Mouse (Mus musculus) brain, embryonic 14.5 days (tissue): ENCODE results near the gene Dab1. TPM values are rescaled to one million over a fixed set of nuclear protein-coding genes. Genes with fewer than 3 reads are reported as not detected.

ENCODE experiments used
- DNase-seq: peaks from one replicate; pipeline ENCODE4 v3.0.0-alpha.2; 2011; ENCODE audit warnings: low read depth
- CTCF ChIP-seq: fragments of 200-500 bp; IDR thresholded peaks from 2 replicates; pipeline ENCODE4 v1.5.1; 2012; ENCODE audit warnings: inconsistent platforms, mild to moderate bottlenecking, moderate library complexity, borderline replicate concordance; ENCODE audit not compliant: insufficient read depth, insufficient read length; ENCODE audit errors: extremely low read depth
- POLR2A ChIP-seq: fragments of 200-500 bp; IDR thresholded peaks from 2 replicates; pipeline ENCODE4 v1.6.1; 2012; ENCODE audit warnings: mild to moderate bottlenecking, inconsistent platforms, borderline replicate concordance; ENCODE audit not compliant: poor library complexity, insufficient read depth, insufficient read length, severe bottlenecking; ENCODE audit errors: extremely low read depth
- polyA plus RNA-seq: library from polyadenylated mRNA; depleted of rRNA; stranded (reverse); fragments of >200 nt; gene quantifications from 2 replicates; pipeline ENCODE4 v1.2.3, GENCODE M21; 2012

Gene Dab1
- polyA plus RNA-seq, 1 experiment, result 54.9 TPM

DNA sequence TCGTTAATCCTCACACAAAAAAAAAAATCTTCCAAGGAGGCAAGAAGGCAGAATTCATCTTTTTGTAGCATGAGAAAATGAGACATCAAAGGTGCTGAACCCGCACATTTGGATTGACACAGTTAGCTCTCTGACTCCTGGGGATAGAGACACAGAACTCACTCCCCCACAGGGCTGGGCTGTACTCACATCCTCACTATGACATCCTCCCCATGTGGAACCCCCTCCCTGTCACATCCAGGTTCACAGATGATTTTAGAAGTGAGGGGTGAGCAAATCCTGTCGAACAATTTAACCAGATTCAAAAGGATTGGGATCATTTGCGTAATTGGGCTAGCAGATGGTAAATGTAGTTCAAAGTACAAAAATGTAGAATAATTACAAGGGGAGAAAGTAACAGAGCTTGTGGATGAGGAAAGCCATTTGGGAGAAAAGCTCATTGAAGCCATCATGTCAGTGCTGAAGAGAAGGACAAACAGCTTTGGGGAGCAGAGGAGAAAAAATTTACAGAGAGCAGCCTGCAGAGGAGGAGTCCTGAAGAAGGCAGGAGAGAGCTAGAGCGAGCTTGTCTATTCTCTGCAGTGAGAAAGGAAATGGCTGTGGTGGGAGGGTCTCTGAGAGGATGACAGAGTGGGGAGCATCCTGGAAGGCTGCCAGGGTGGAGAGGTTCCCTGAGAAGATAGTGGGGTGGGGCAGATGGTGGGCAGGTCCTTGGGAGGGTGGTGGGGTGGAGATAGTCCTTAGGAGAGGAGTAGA, 890.2 kb downstream of the Dab1 start:
- DNase-seq, result peak; percentile 65
- TF ChIP-seq POLR2A (no peak), CTCF (no peak)

DNA sequence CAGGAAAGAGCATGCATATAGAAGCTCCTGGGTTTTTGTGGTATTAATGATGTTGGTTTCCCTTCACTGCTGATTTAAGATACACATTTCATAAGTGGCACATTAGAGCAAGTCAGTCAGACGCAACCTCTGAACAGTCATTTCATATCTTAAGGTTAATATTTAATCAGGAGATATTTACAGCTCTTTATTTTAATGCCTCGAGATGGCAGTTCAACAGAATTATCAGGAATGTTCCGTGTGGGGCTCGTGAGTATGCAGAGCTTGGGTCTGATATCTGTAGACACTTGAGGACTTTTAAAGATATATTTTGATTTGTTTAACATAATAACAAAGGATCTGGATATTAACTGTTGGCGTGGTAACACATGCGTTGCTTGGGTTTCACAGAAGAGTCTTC, 892.7 kb downstream of the Dab1 start:
- no peak for TF ChIP-seq CTCF
- no peak for TF ChIP-seq POLR2A
- no peak for DNase-seq

DNA sequence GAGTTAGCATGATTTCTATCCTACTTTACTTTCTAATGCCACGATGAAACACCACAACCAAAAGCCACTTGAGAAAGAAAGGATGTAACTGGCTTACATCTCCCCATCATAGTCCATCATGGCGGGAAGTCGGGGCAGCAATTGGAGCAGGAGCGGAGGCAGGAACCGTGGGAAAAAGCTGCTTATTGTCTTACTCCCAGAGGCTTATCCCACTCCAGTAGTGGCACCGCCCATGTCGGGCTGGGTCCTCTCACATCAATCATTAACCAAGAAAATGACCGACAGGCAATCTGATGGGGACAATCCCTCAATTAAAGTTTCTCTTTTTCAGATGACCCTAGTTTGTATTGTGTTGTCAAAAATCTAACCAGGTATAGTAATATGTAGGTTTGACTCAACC, 893.4 kb downstream of the Dab1 start:
- TF ChIP-seq POLR2A (no peak), CTCF (no peak)
- no peak for DNase-seq

DNA sequence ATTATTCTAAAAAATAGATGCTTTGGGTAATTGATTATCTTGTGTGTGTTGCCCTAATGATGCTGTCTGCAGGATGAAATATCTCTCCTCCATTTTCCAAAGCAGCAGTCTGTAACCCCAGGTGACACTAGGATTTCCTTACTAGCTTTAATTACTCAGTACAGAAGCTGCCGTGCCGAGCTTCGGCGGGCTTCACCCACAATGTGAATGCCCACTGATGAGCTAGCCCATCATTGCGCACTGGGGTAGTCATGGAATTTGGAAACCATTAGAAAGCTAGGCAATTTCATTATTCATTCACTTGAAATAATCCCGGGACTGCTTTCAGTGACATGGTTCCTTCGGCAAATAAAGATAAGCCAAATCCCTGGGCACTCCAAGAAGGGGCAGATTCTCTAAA, 894.5 kb downstream of the Dab1 start:
- DNase-seq, result peak; percentile 71
- TF ChIP-seq POLR2A (no peak), CTCF (no peak)

DNA sequence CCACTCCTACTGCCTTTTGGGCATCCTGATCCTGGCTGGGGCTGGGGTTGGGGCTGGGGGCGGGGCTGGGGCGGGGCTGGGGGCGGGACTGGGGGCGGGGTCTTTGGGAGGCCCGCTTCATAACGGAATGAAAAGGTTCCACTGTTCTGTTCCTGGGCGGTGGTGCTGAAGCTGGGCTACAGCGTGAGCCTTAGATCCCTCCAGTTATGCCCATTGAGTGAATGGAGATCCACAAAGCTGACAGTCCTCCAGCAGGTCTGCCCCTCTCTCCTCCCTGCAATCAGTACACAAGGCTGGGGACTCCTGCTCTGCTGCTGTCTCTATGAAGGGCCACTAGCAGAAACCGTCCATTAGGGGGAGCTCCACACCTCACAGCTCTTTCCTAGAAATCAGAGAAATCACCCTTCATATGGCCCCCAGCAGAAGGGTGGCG, 895.4 kb downstream of the Dab1 start:
- peak; percentile 77 for DNase-seq
- TF ChIP-seq POLR2A (no peak), CTCF (peak; percentile 69; the same call in 1 of the 2 replicates)

DNA sequence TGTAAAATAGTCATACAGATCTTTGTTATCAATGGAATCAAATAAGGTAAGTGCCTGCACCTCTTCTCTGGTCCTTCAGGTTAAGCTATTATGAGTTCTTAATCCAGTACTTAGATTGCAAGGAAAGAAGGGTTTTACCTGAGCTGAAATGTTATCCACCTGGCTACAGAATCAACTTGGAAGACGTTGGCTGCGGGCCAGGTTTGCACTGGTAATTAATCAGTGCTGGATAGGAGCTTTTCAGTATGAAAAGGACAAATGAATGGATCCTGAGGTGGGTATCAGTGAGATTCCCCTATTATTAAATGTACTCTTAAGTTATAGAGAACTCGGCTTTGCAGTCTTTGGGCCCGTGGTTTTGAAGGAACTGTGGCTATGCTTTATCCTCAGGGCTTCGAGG, 896.5 kb downstream of the Dab1 start:
- no peak for DNase-seq
- no peak for TF ChIP-seq POLR2A
- no peak for TF ChIP-seq CTCF

DNA sequence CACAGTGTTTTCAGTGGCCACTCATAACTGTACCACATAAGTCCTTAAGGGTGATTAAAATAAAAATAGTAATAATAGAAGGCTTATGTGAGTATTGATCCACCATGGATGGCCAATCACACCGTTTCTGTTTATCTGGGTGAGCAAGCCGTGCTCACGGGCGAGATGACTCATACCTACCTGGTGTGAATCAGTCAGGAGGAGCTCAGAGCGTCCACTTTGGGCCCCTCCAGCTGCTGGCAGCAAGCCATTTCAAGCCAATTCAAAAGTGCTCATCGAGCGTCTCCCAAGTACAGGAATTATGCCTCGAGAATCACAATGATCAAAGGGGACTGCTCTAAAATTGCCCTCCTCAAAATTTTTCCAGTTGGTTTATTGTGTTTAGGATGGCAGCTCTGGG, 903.2 kb downstream of the Dab1 start:
- DNase-seq, result no peak
- TF ChIP-seq CTCF (no peak), POLR2A (no peak)

DNA sequence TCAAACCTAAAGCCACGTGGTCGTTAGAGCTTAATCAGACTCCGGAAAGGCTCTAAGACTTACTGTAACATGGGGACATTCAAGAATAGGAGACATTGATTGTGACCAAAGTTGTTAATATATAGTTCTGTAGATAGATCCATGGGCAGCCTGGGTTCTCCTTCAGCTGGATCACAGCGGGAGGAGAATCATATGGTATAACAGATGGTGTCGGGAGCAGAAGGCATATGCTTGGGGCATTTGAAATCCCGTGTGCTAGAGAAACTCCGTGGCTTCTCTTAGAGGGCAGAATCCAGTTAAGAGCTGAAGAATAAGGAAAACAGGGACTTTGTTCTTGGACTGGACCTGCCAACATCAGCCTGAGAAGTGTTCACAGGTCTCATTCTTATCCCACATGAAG, 904.6 kb downstream of the Dab1 start:
- no peak for TF ChIP-seq CTCF
- no peak for TF ChIP-seq POLR2A
- peak; percentile 44 for DNase-seq

DNA sequence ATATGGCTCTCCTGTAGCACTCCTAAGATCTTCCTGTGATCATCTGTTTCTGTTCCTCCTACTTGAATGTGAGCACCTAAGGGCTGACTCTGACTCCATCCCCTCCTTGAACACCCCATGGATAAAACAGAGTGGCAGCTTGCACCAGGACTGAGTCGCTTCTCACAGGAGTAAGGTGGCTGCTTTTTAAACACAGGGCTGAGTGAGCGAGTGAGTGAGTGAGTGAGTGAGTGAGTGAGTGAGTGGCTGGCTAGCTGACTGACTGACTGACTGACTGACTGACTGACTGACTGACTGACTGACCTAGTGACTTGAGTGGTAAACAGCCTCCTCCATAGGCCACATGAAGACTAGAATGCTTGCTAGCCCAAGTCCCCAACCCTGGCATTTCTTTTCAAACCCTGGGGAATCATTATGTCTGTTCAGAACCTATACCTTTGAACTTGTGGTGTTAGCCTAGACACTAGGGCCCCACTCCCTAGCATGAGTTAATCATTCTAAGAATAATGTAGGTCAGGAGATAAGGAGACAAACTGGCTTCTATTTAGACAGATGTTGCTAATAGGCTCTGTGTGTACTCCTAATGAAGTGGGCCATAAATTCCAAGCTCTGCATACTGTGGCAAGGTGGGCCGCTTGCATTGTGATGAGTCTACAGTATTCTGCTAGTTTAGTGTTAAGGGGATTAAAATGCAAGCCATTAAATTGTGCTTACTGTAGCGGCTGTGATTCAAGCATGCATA, 910.9 kb downstream of the Dab1 start:
- DNase-seq, result no peak
- TF ChIP-seq POLR2A (no peak), CTCF (no peak)

DNA sequence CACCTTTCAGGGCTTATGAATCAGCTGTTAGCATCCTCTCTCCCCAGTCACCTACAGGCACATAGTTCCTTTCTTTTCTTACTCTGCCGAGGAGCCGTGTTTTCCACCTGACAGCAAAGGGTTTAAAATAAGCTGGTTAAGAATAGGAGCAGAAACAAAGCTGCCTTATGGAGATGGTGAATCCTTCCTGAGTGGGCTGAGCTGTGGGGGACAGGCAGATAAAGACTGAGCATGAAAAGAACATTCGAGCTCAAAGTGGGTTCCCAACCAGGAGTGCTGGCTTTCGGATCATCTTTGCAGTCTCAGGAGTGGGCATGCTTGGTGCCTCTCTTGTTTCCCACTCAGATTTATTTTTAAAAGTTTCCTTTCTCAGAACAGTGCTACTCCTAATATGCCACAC, 913.7 kb downstream of the Dab1 start:
- DNase-seq, result no peak
- TF ChIP-seq POLR2A (no peak), CTCF (no peak)

DNA sequence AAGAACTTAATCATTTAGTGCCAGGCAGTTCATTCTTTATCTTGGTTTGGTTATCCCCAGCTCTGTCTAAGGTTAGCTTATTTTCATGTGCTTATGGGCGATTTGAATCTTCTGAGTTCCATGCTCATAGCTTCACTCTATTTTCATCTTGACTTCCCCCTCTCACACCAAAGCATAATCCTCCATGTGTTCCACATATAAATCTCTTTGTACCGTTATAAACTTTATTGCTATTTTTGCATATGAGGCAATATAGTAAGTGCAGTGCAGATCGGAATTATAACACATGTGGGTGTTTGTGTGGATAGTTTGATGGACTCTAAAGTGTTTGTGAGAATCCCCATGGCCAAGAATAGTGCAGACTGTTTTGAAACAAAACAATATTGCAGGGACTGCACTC, 919.3 kb downstream of the Dab1 start:
- no peak for TF ChIP-seq POLR2A
- no peak for TF ChIP-seq CTCF
- DNase-seq, result no peak

DNA sequence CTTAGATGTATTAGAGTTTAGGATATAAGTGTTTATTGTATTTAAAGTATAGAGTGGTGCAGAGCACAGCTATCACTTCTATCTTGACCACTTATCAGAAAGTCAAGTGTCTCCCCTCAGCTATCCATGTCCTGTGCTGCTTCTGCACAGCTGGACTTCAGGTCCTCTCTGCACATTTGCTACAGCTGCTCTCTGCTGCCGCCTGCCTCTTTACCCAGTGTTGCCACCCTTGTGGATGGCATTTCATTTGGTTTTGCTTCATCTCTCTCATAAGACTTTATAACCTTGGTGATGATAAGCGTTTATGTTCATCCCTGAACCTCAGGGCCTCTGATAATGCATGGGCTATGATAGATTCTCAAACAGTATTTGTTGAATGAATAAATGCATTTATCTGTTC, 919.9 kb downstream of the Dab1 start:
- no peak for DNase-seq
- TF ChIP-seq POLR2A (no peak), CTCF (peak; percentile 27; the same call in 1 of the 2 replicates)

DNA sequence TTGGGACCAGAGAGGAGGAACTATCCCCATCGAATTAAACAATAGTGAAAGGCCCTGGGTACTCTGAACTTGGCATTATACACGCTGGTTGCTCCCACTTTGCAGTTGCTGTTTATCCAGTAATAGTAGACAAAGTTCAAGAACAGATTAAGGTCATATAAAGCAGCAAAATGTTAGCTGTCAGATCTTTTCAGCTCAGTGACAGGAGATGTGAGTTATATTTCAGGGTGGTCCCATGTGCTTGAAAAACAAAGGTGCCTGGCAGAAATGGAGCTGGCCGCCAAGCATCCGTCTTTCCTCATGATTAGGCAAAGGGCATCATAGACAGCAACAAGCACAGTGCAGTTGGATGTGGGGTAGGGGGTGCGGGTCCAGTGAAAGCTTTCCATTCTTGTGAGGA, 927.9 kb downstream of the Dab1 start:
- no peak for TF ChIP-seq CTCF
- no peak for TF ChIP-seq POLR2A
- DNase-seq, result peak; percentile 47
